In the genomic region with DNA sequence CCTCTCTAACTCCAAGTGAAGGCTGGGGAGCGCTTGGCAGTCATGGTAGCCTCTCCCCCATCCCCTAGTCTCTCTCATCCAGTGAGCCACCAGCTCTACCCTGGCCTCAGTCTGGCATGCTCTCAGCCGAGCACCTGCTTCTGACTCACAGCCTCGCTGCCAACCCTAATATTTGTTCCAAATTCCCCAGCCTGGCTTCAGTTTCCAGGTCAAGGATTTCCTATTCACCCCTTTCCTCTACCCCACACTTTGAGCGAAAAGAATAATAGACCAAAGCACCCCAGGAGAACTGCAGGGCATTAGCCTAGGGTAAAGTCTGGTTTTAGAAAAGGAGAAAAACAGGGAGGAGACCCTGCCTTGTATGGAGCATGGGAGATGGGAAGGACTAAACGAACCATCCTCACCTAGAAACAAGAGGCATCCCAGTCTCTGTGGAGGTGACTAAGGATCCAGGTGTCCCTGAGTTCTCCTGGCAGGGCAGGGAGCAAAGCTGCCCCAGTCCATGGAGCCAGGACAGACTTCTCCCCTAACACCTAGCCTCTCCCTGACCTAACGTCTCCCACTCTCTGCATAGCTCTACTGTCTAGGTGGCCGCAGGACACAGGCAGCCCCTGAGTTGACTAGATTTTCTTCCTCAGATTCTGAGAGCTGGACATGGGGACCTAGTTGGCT, we compare ENCODE assay signal across 15 mouse cellular contexts.
DNase-seq lines count a peak whose midpoint lies in the region; ATAC-seq lines count a peak whose summit lies in the region.
"Had no signal": no experiment of that assay in that cellular context is flagged by ENCODE, and none has a peak within 500 bp of the region (broad histone marks: within the 10 kb centered on the region; RNA-seq: fewer than 3 reads in every experiment).

No protein-coding gene starts in this region.

- no peak overlapping the region for H3K9ac ChIP-seq in midbrain, embryonic 11.5 days (ENCODE audit: low read length)
- H3K9ac ChIP-seq in midbrain, embryonic 13.5 days (replicated peaks): no peak overlapping the region
- H3K9ac ChIP-seq: embryonic facial prominence, embryonic 13.5 days; limb, embryonic 15.5 days had no signal

- no peak for ATAC-seq in midbrain, embryonic 11.5 days (ENCODE audit: low FRiP score)
- no peak for ATAC-seq in midbrain, embryonic 13.5 days
- ATAC-seq: forebrain, embryonic 16.5 days; intestine, embryonic 16.5 days had no signal

- no peaks in the 10 kb centered on the region for H3K36me3 ChIP-seq in midbrain, embryonic 11.5 days (ENCODE audit: control insufficient read depth, insufficient read depth, low read length)
- no peaks in the 10 kb centered on the region for H3K36me3 ChIP-seq in midbrain, embryonic 13.5 days
- H3K36me3 ChIP-seq: embryonic facial prominence, embryonic 13.5 days; limb, embryonic 15.5 days had no signal

- no peak overlapping the region for H3K27ac ChIP-seq in midbrain, embryonic 11.5 days (ENCODE audit: low read depth, low read length)
- H3K27ac ChIP-seq in midbrain, embryonic 13.5 days: no peak overlapping the region
- H3K27ac ChIP-seq: embryonic facial prominence, embryonic 13.5 days; limb, embryonic 15.5 days had no signal

- H3K9me3 ChIP-seq in midbrain, embryonic 11.5 days (ENCODE audit: control insufficient read depth, low read length): no peaks in the 10 kb centered on the region
- H3K9me3 ChIP-seq in midbrain, embryonic 13.5 days: no peaks in the 10 kb centered on the region
- H3K9me3 ChIP-seq: embryonic facial prominence, embryonic 13.5 days; limb, embryonic 15.5 days had no signal

- no peak overlapping the region for H3K4me3 ChIP-seq in midbrain, embryonic 11.5 days (ENCODE audit: low read depth, low read length)
- no peak overlapping the region for H3K4me3 ChIP-seq in midbrain, embryonic 13.5 days (replicated peaks)
- H3K4me3 ChIP-seq: embryonic facial prominence, embryonic 13.5 days; limb, embryonic 15.5 days had no signal

- H3K27me3 ChIP-seq in midbrain, embryonic 11.5 days (ENCODE audit: control insufficient read depth, insufficient read depth, low read length): no peaks in the 10 kb centered on the region
- no peaks in the 10 kb centered on the region for H3K27me3 ChIP-seq in midbrain, embryonic 13.5 days
- H3K27me3 ChIP-seq: embryonic facial prominence, embryonic 13.5 days; limb, embryonic 15.5 days had no signal

- DNase-seq in heart, postnatal 4 days: peak; percentile 40
- no peak for DNase-seq in heart, postnatal 14 days
- DNase-seq in 3T3-L1 (ENCODE audit: low read depth, low spot score): peak; percentile 57
- DNase-seq in adrenal gland, postnatal 25 days: peak; percentile 33
- DNase-seq in cerebellum, postnatal 10 days: peak; percentile 64 to 75
- DNase-seq in midbrain, embryonic 11.5 days (ENCODE audit: low spot score, missing footprints): no peak
- DNase-seq in layer of hippocampus, postnatal 10 days (ENCODE audit: low spot score in 2 of 2): no peak
- DNase-seq: midbrain, embryonic 14.5 days; right cerebral cortex, postnatal 14 days; thymus, postnatal 36 days had no signal

- 73% methylated on average over 7 of the region's 7 CpGs for WGBS in midbrain, embryonic 11.5 days
- 72% methylated on average over 7 of the region's 7 CpGs for WGBS in midbrain, embryonic 13.5 days

- no peaks in the 10 kb centered on the region for H3K4me1 ChIP-seq in midbrain, embryonic 11.5 days (ENCODE audit: control insufficient read depth, insufficient read depth, low read length)
- no peaks in the 10 kb centered on the region; the same call in 1 of the 2 replicates for H3K4me1 ChIP-seq in midbrain, embryonic 13.5 days (replicated peaks)

- H3K4me2 ChIP-seq in midbrain, embryonic 11.5 days: no peak overlapping the region
- no peak overlapping the region for H3K4me2 ChIP-seq in midbrain, embryonic 13.5 days (replicated peaks)
- H3K4me2 ChIP-seq: embryonic facial prominence, embryonic 13.5 days; limb, embryonic 15.5 days had no signal

- intact Hi-C loops in heart, postnatal 14 days (cut with DNase I): no loop called here

Comparison
In these comparisons a context has a peak if more than half of its experiments do, and no peak if none do; other contexts are left out.
1. DNase-seq: peak in heart, postnatal 4 days (single experiment), 3T3-L1 (single experiment), adrenal gland, postnatal 25 days (single experiment) and cerebellum, postnatal 10 days (2 of 2); none in heart, postnatal 14 days (0 of 2), midbrain, embryonic 11.5 days (single experiment) and layer of hippocampus, postnatal 10 days (0 of 2).